Mouse (Mus musculus) testis, adult 2 months (tissue): ENCODE data around the gene Mllt10. TPM values are rescaled to one million over a fixed set of nuclear protein-coding genes. Genes with fewer than 3 reads are reported as not detected.

Experiments
- H3K27ac ChIP-seq: fragments of 200-500 bp; 2 replicates; pipeline ENCODE4 v1.5.1; 2012; ENCODE audit warnings: low read depth, low read length; ENCODE audit not compliant: control insufficient read depth, insufficient read depth
- H3K27me3 ChIP-seq: fragments of 200-500 bp; 2 replicates; pipeline ENCODE4 v1.6.1; 2012; ENCODE audit warnings: mild to moderate bottlenecking, low read length, moderate library complexity; ENCODE audit not compliant: control insufficient read depth, insufficient read depth
- H3K36me3 ChIP-seq: fragments of 200-500 bp; 2 replicates; pipeline ENCODE4 v1.6.1; 2012; ENCODE audit warnings: mild to moderate bottlenecking, low read length; ENCODE audit not compliant: control insufficient read depth, insufficient read depth
- H3K4me1 ChIP-seq: fragments of 200-500 bp; 2 replicates; pipeline ENCODE4 v1.6.1; 2012; ENCODE audit warnings: low read length; ENCODE audit not compliant: control insufficient read depth, insufficient read depth
- H3K4me3 ChIP-seq: fragments of 200-500 bp; 2 replicates; pipeline ENCODE4 v1.5.1; 2012; ENCODE audit warnings: low read depth, mild to moderate bottlenecking, low read length, moderate library complexity, mixed read lengths; ENCODE audit not compliant: control insufficient read depth
- CTCF ChIP-seq: fragments of 200-500 bp; IDR thresholded peaks from 2 replicates; pipeline ENCODE4 v1.5.1; 2012; ENCODE audit warnings: low read depth, mild to moderate bottlenecking, inconsistent platforms, low read length, moderate library complexity; ENCODE audit not compliant: control insufficient read depth, insufficient read depth, insufficient replicate concordance
- POLR2A ChIP-seq: fragments of 200-500 bp; IDR thresholded peaks from 2 replicates; pipeline ENCODE4 v1.6.1; 2012; ENCODE audit warnings: low read depth, mild to moderate bottlenecking, inconsistent platforms, low read length, moderate library complexity; ENCODE audit not compliant: control insufficient read depth
- polyA plus RNA-seq: library from polyadenylated mRNA; depleted of rRNA; stranded (reverse); fragments of >200 nt; gene quantifications from 2 replicates; pipeline ENCODE4 v1.2.3, GENCODE M21; 2012

Gene Mllt10
- polyA plus RNA-seq, 1 experiment: 165 TPM

DNA sequence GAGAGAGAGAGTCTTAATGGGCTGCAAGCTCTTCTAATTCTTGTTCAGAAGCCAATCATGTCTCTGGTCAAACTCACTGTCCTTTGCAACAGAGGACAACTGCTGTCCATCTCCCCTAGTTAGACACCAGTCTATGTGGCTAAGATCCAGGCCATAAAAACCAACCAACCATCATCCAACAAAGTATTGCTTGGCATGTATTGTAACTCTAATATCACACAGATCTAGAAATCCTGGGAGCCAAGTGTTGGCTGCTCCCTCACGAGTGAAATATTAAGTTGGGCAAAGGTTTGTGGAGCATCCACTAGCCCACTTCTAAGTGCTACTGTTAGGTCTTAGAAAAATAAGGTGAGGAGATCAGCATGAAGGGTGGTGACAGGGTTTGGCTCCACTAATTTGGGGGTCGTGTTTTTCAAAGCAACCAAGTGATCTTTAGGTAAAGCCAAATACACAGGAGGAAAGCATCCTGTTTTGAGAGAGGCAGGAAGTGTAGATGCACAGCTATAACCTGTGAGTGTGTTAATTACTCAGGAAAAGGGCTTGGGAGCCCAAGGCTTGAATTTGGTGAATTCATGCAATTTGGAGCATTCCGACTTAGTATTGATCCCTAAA lies 16.8 kb upstream of the Mllt10 start:
- Histone ChIP-seq H3K36me3 (no peaks in the 10 kb centered on the region), H3K4me3 (no peak overlapping the region), H3K4me1 (peaks cover 22% of the 10 kb centered on the region), H3K27me3 (peaks cover 5% of the 10 kb centered on the region), H3K27ac (no peak overlapping the region)
- TF ChIP-seq CTCF (no peak), POLR2A (no peak)

DNA sequence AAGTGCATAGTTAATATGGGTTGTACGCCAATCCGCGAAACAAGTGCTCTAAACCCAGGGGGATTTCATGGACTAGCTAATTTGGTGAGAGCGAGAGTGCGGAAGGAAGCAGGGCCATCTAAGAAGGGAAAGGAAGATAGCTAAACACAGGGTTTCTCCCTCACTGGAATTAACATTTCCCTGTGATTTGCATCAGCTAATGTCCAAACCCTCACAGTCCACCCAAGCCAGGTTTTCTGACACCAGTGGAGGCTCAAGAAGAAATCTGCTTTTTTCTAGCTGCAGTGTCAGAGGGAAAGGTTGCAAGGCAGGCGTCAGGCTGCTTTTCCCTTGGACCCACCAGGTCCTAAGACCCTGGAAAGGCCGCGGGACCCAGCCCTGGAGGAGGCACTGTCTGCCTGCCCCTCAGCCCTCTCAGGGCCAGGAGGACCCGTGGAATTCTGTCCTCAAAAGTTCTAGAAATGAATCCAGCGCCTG lies 16.1 kb upstream of the Mllt10 start:
- peaks cover 22% of the 10 kb centered on the region for H3K4me1 ChIP-seq
- peaks cover 5% of the 10 kb centered on the region for H3K27me3 ChIP-seq
- no peak overlapping the region for H3K27ac ChIP-seq
- no peaks in the 10 kb centered on the region for H3K36me3 ChIP-seq
- TF ChIP-seq CTCF (no peak), POLR2A (no peak)
- H3K4me3 ChIP-seq: no peak overlapping the region

DNA sequence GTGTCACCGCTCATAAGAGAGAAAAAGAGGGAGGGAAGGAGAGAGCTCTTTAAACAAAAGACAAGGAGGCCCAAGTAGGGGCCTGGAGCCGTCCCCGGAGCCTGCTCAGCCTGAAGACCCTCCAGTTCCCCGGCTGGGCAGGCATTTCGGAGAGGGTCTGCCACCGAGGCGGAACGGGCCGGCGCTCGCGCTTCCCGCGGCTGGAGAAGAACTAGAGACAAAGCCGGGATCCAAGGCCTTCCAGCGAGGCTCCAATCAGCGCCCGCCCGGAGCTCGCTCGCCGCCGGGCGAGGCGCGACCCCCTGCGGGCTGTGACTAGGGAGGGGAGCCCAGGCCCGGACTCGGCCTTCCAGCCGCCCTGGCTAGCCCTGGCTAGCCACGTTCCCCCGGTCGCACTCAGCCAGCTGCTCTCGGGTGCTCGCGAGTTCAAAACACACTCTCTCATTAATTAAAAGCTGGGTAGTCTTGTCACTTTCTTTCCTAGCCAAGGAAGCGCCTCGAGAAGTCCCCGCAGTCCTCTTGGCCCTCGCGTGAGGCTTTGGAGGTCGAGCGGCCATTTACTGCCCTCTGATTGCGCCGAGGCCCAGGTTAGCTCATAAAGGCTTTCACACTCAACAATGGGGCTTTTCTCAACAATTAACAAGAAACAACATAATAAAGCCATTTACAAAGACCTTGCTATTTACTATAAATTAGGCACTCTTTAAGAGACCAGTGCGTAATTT lies 15.3 kb upstream of the Mllt10 start:
- H3K36me3 ChIP-seq: no peaks in the 10 kb centered on the region
- TF ChIP-seq CTCF (no peak), POLR2A (no peak)
- peaks cover 5% of the 10 kb centered on the region for H3K27me3 ChIP-seq
- H3K4me1 ChIP-seq: peaks cover 22% of the 10 kb centered on the region
- H3K27ac ChIP-seq: no peak overlapping the region
- H3K4me3 ChIP-seq: peak overlapping the region; percentile 78

DNA sequence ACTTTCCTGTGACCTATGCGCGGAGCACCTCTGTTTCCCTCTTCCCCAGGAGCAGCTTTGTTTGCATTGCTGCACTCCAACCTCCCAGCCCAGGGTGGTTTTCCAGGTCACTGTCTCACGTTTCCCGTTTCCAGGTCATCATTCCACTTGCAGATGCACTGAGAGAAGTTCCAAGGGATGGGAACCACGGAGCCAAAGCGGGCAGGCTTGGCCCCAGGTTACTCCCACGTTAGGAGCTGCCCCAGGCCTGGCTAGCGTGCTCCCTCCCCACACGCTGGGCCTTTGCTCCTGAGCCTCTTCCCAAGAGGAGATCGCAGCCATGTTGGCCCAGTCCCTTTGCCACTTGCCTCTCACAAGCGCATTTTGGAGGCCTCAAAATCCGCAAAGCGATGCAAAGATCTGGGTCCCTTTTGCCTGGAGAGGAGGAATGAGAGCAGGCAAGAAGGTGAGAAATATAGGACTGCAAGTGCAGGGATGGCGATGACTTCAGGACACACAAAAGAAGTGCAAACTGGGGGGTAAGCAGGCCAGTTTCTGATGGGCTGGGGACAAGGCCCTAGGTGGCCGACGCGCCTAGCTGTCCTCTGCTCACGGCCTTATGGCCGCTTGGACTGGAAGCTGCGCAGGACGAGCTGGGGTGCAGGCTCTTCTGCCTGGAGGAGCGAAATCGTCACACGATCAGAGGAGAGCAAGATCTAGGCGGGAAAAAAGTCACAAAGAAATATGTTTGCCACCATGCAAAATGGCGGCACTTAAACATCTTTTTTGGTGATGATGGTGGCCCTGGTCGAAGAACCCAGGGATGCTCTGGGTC lies 14.5 kb upstream of the Mllt10 start:
- no peak overlapping the region for H3K27ac ChIP-seq
- peaks cover 5% of the 10 kb centered on the region for H3K27me3 ChIP-seq
- TF ChIP-seq POLR2A (no peak; the same call in 1 of the 2 replicates), CTCF (no peak)
- H3K36me3 ChIP-seq: no peaks in the 10 kb centered on the region
- H3K4me1 ChIP-seq: peaks cover 22% of the 10 kb centered on the region
- peak overlapping the region; percentile 69 for H3K4me3 ChIP-seq

DNA sequence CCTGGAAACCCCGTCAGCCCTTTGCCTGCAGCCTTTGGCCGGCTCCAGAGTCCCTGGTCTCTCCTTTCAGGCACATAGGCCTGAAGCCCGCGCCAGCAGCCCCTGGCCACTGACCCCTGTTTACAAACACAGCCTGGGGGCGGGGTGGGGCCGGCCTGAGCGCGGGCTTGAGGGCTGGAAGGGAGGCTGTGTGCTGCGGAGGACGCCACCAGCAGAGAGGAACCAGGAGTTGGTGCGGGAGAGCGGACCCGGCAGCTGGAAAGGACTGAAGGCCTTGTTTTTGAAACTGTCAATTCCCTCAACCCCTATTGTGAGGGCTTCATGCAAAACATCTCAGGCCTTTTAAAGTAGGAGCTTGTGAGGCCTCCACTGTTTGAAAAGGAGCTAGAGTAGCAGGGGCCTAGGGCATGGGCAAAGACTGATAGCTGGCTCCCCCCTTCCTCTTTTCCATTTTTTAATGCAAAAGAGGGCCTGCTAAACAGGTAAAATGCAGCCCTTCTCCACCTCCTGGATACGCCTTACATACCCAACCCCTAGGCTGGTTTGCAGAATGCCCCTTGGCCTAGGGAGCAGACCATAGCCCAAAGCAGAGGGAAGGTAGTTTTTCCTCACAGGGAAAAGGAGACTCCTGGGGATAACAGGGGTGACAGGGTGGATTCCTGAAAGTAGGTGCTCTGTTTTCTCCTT lies 13.7 kb upstream of the Mllt10 start:
- H3K4me3 ChIP-seq: peak overlapping the region; percentile 69
- H3K4me1 ChIP-seq: peaks cover 22% of the 10 kb centered on the region
- H3K36me3 ChIP-seq: no peaks in the 10 kb centered on the region
- H3K27me3 ChIP-seq: peaks cover 5% of the 10 kb centered on the region
- TF ChIP-seq POLR2A (no peak), CTCF (no peak)
- no peak overlapping the region for H3K27ac ChIP-seq

GRCm38 (mm10) chr2:18045143-18045780 lies 9.8 kb upstream of the Mllt10 start:
- H3K4me1 ChIP-seq: peaks cover 15% of the 10 kb centered on the region
- no peak for TF ChIP-seq POLR2A
- no peak for TF ChIP-seq CTCF
- peaks cover 2% of the 10 kb centered on the region; the same call in 1 of the 2 replicates for H3K27me3 ChIP-seq
- no peaks in the 10 kb centered on the region for H3K36me3 ChIP-seq
- no peak overlapping the region for H3K4me3 ChIP-seq
- H3K27ac ChIP-seq: no peak overlapping the region

DNA sequence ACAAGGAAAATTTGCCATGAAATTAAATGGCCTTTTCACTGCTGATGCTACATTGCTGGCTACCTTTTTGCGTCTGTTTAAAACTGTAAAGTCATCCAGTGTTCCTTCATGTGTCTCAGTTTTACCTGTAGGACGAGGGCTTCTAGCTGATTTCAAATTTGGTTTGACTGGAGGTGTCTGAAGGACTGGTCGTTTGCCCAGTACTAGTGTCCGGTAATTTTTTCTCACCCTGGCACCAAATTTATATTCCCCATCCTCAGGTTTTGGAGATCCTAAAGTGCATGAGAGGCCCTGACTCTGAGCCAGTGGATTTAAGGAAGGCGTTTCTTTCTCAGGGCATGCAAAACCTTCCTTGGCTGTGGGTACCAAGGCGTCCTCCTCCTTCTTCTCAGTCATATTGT lies 9.3 kb upstream of the Mllt10 start:
- no peak overlapping the region for H3K4me3 ChIP-seq
- H3K27ac ChIP-seq: no peak overlapping the region
- H3K27me3 ChIP-seq: peaks cover under 1% of the 10 kb centered on the region; the same call in 1 of the 2 replicates
- H3K4me1 ChIP-seq: peaks cover 10% of the 10 kb centered on the region
- H3K36me3 ChIP-seq: no peaks in the 10 kb centered on the region
- TF ChIP-seq POLR2A: no peak
- no peak for TF ChIP-seq CTCF
